ENCODE assay signal across 32 mouse cellular contexts in genomic region chr4:148619805-148620204, GRCm38 (mm10). TPM values are rescaled to one million over a fixed set of nuclear protein-coding genes. Genes with fewer than 3 reads are reported as not detected.
"Had no signal": no experiment of that assay in that cellular context is flagged by ENCODE, and none has a peak within 500 bp of the region (broad histone marks: within the 10 kb centered on the region; RNA-seq: fewer than 3 reads in every experiment).

No protein-coding gene starts in this region.

- H3K4me2 ChIP-seq: heart, embryonic 12.5 days; hindbrain, embryonic 12.5 days; hindbrain, embryonic 14.5 days; intestine, embryonic 15.5 days; kidney, embryonic 15.5 days; limb, embryonic 12.5 days had no signal

- H3K4me3 ChIP-seq: gastrocnemius, adult 2 months; heart, embryonic 10.5 days; heart, embryonic 12.5 days; hindbrain, embryonic 10.5 days; hindbrain, embryonic 12.5 days; intestine, embryonic 15.5 days; kidney, embryonic 15.5 days; layer of hippocampus, adult 2 months; left cerebral cortex, adult 2 months; limb, embryonic 10.5 days; limb, embryonic 12.5 days had no signal

- H3K9ac ChIP-seq: heart, embryonic 12.5 days; hindbrain, embryonic 12.5 days; hindbrain, embryonic 14.5 days; intestine, embryonic 15.5 days; kidney, embryonic 15.5 days; limb, embryonic 12.5 days had no signal

- H3K27me3 ChIP-seq: heart, embryonic 12.5 days; hindbrain, embryonic 12.5 days; intestine, embryonic 15.5 days; kidney, embryonic 15.5 days; limb, embryonic 12.5 days had no signal

- H3K9me3 ChIP-seq: heart, embryonic 10.5 days; heart, embryonic 12.5 days; hindbrain, embryonic 10.5 days; hindbrain, embryonic 12.5 days; intestine, embryonic 15.5 days; kidney, embryonic 15.5 days; limb, embryonic 10.5 days; limb, embryonic 12.5 days had no signal

- H3K27ac ChIP-seq: gastrocnemius, adult 2 months; heart, embryonic 10.5 days; hindbrain, embryonic 10.5 days; hindbrain, embryonic 12.5 days; hindbrain, embryonic 14.5 days; intestine, embryonic 15.5 days; kidney, embryonic 15.5 days; kidney, postnatal 0 days; layer of hippocampus, adult 2 months; left cerebral cortex, adult 2 months; limb, embryonic 10.5 days; limb, embryonic 12.5 days had no signal

- ATAC-seq: forebrain, embryonic 16.5 days; hindbrain, embryonic 16.5 days; inflammation-experienced regulatory T-cells, adult 6 months; intestine, embryonic 15.5 days; intestine, postnatal 0 days had no signal

- DNase-seq: gastrocnemius, adult 2 months; gastrocnemius, postnatal 10 days; gastrocnemius, postnatal 25 days; heart, adult 18-20 months; heart, postnatal 10 days; heart, postnatal 4 days; kidney, adult 18-20 months; kidney, adult 9 months; kidney, postnatal 25 days; kidney, postnatal 4 days had no signal

RNA-seq across cellular contexts. Expression of gene Masp2, which starts 17.5 kb away (rescaled TPM):
- polyA plus RNA-seq: heart, embryonic 14.5 days; intestine, postnatal 0 days; kidney, postnatal 0 days had no signal

RNA-seq across cellular contexts. Expression of gene Gm572, which starts 23.3 kb away (rescaled TPM):
- total RNA-seq: granulocyte monocyte progenitor cell, adult 5-6 weeks; layer of hippocampus, adult 2 months; layer of hippocampus, postnatal 10 days; layer of hippocampus, postnatal 25 days; left cerebral cortex, adult 2 months; left cerebral cortex, postnatal 36 days had no signal
- polyA plus RNA-seq: forebrain, embryonic 16.5 days; frontal cortex, adult 2 months; heart, embryonic 10.5 days; hindbrain, embryonic 10.5 days; hindbrain, embryonic 12.5 days; hindbrain, embryonic 14.5 days; hindbrain, embryonic 16.5 days; inflammation-experienced regulatory T-cells, adult 6 months; intestine, embryonic 15.5 days; intestine, postnatal 0 days; kidney, embryonic 15.5 days; kidney, postnatal 0 days; limb, embryonic 10.5 days; limb, embryonic 12.5 days had no signal
